Mouse (Mus musculus) kidney, postnatal 4 days (tissue): ENCODE data around the gene Olfr732.

ENCODE experiments used
- DNase-seq, 2 experiments: peaks; one replicate each; pipeline ENCODE4 v3.0.0; 2021; ENCODE audit warnings: mixed read lengths in 2 of 2

The Olfr732 gene

GRCm38 (mm10) chr14:50284106-50284505, at the start of gene Olfr732:
Olfr732 (minus strand) TSS chr14:50284206.
- no peak for DNase-seq

GRCm38 (mm10) chr14:50326661-50327060, 42.7 kb upstream of the Olfr732 start, which contains the start of gene Olfr734:
Olfr734 (minus strand) TSS chr14:50326761.
- no peak for DNase-seq

GRCm38 (mm10) chr14:50301422-50301821, 17.4 kb upstream of the Olfr732 start, which contains the start of gene Olfr733:
Olfr733 (minus strand) TSS chr14:50301522.
- DNase-seq: no peak

- no peak for DNase-seq
Measured at GRCm38 (mm10) chr14:50241766-50242165, 42.2 kb downstream of the Olfr732 start, which contains the start of gene Olfr731. Olfr731 (minus strand) TSS chr14:50241866.
